Mouse (Mus musculus) forebrain, embryonic 12.5 days (tissue): ENCODE data around the gene Rnf222. TPM values are rescaled to one million over a fixed set of nuclear protein-coding genes. Genes with fewer than 3 reads are reported as not detected.
"Not testable (repeated sequence)": the region's sequence is repeated elsewhere in the genome, so short reads cannot be mapped to it uniquely, and the experiment has no call there.

Experiments used
- ATAC-seq: fragments of 200-750 bp; cut with Nextera tagmentation; 2 replicates; pipeline ENCODE4 v1.8.0; 2017; ENCODE audit warnings: moderate TSS enrichment; ENCODE audit not compliant: low FRiP score
- H3K27ac ChIP-seq: fragments of 300-500 bp; sonication (generic); 2 replicates; pipeline ENCODE4 v1.5.1; 2016; ENCODE audit warnings: mild to moderate bottlenecking
- H3K27me3 ChIP-seq: fragments of 300-500 bp; sonication (generic); 2 replicates; pipeline ENCODE4 v1.6.1; 2016; ENCODE audit warnings: mild to moderate bottlenecking
- H3K36me3 ChIP-seq: fragments of 300-500 bp; sonication (generic); replicated peaks from 2 replicates; pipeline ENCODE4 v1.6.1; 2016; ENCODE audit warnings: mild to moderate bottlenecking
- H3K4me1 ChIP-seq: fragments of 300-500 bp; sonication (generic); 2 replicates; pipeline ENCODE4 v1.6.1; 2016
- H3K4me2 ChIP-seq: fragments of 300-500 bp; sonication (generic); 2 replicates; pipeline ENCODE4 v1.6.1; 2016; ENCODE audit warnings: mild to moderate bottlenecking, moderate library complexity
- H3K4me3 ChIP-seq: fragments of 300-500 bp; sonication (generic); replicated peaks from 2 replicates; pipeline ENCODE4 v1.5.1; 2016; ENCODE audit warnings: mild to moderate bottlenecking
- H3K9ac ChIP-seq: fragments of 300-500 bp; sonication (generic); 2 replicates; pipeline ENCODE4 v1.6.1; 2016; ENCODE audit warnings: mild to moderate bottlenecking
- H3K9me3 ChIP-seq: fragments of 300-500 bp; sonication (generic); 2 replicates; pipeline ENCODE4 v1.6.1; 2016
- WGBS: fragments of 180-500 bp; shearing (Covaris S2); methylation state at CpG from one replicate; pipeline ENCODE4 v1.1.7; 2016; 5-methylcytosine and 5-hydroxymethylcytosine counted together
- polyA plus RNA-seq: library from polyadenylated mRNA; unstranded; fragments of >200 nt; fragmentation: Nextera tagmentation; extraction: Ambion mirVana; gene quantifications from 2 replicates; pipeline ENCODE4 v1.2.1, GENCODE M21; 2016

The Rnf222 gene
- polyA plus RNA-seq, 1 experiment from 2014 or later: 0.06 TPM

DNA sequence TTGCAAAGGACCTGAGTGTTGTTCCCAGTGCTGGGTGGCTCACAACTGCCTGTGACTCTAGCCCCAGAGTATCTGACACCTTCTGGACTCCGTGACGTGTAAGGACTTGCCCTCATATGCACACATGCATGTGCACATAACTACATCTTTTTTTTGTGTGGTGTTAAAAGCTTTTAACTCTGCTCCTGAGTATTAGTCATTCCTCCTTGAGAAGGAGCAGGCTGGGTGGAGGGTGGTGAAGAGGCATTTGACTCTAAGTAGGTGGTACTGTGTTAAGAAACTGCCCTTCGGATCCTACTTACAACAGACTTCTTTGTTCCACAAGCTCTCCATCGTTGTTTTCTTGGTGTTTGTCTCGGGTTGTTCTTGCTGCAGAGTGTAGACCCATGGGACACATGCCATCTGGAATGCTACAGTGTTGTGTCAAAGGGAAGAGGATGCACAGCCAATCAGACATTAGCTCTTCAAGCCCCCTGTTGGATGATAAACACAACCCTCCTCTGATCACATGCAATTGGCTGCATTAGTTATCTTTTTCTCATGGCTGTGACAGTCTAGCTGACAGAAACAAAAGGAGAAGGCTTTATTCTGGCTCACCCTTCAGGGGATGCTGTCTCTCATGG is 45.6 kb downstream of the Rnf222 start:
- H3K4me2 ChIP-seq: no peak overlapping the region
- ATAC-seq: no peak
- no peaks in the 10 kb centered on the region for H3K36me3 ChIP-seq
- peak overlapping the region; percentile 31; the same call in 1 of the 2 replicates for H3K27ac ChIP-seq
- no peaks in the 10 kb centered on the region for H3K27me3 ChIP-seq
- H3K9me3 ChIP-seq: no peaks in the 10 kb centered on the region
- H3K4me3 ChIP-seq: no peak overlapping the region
- WGBS: 73% methylated on average over 5 of the region's 5 CpGs
- H3K4me1 ChIP-seq: no peaks in the 10 kb centered on the region
- no peak overlapping the region for H3K9ac ChIP-seq

DNA sequence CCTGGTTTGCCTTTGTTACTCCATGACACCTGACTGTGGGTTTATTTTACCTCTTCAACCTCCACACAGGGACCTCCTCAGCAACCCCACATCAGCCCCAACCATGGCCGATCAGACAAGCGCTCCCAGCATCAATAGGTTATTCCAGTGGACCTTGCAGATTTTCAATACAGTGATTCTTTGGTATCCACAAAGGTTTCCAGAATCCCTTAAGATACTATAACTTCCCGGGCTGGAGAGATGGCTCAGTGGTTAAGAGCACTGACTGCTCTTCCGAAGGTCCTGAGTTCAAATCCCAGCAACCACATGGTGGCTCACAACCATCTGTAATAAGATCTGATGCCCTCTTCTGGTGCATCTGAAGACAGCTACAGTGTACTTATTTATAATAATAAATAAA is 48.6 kb downstream of the Rnf222 start:
- WGBS: 93% methylated on average over 4 of the region's 4 CpGs
- H3K36me3 ChIP-seq, H3K4me3 ChIP-seq, H3K9me3 ChIP-seq, H3K4me2 ChIP-seq, ATAC-seq, H3K27ac ChIP-seq, H3K4me1 ChIP-seq, H3K27me3 ChIP-seq, H3K9ac ChIP-seq: not testable (repeated sequence)

DNA sequence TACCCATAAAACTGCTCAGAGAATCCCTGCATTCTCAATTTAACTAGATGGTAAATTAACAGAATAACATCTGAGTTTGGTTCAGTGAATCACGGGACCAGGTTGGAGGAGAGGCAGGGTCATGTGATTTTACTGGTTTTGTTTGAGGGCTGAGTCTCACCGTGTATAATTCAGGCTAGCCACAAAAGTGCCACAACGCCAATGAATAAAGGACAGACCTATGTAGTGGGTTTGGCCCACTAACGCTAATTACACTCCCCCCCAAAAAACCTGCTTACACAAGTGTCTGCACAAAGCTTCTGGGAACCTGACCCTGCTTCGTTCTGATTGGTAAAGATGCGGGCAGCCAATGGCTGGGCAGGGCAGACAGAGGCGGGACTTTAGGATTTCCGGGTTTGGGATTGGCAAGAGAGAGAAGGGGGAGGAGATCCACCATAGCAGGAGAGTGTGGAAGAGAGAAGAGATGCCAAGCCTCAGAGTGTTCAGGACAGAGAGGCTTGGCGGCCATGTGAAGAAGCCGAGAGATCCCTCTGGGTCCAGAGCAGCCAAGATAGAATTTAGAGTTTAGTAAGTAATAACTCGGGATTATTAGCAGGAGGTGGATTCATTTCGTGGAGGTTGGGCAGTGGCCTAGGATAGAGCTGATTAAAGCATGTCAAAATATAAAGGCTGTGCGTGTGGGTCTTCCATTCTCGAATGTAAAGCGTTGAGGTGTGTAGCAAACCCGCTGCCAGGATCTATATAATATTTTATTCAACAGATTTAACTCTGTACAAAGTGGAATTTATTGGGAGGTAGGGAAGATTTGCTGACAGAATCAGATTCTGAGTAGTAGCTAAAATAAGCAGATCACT is 51.3 kb downstream of the Rnf222 start:
- Histone ChIP-seq H3K27ac (peak overlapping the region; percentile 84), H3K36me3 (no peaks in the 10 kb centered on the region), H3K4me2 (peak overlapping the region; percentile 57), H3K27me3 (no peaks in the 10 kb centered on the region), H3K9ac (peak overlapping the region; percentile 62), H3K9me3 (no peaks in the 10 kb centered on the region), H3K4me3 (peak overlapping the region; percentile 48), H3K4me1 (peaks cover 6% of the 10 kb centered on the region)
- 2% methylated on average over 16 of the region's 16 CpGs for WGBS
- peak; percentile 100 for ATAC-seq

DNA sequence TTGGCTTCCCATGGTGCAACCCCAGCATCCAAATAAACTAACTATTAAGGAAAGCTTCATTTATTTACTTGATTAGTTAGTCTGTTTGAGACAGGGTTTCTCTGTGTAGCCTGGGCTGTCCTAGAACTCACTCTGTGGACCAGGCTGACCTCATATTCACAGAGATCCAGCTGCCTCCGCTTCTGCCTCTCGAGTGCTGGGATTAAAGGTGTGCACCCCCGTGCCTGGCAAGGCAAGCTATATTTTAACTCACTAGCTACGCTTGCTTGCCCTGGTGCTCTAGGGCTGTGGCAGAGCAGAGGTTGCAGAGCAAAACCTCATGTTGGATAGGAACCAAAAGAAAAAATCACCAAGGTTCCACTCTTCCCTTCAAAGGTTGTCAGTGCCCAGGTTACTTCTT is 52.2 kb downstream of the Rnf222 start:
- peaks cover 6% of the 10 kb centered on the region for H3K4me1 ChIP-seq
- H3K27me3 ChIP-seq: no peaks in the 10 kb centered on the region
- no peaks in the 10 kb centered on the region for H3K36me3 ChIP-seq
- no peak overlapping the region for H3K27ac ChIP-seq
- 73% methylated on average over 4 of the region's 4 CpGs for WGBS
- ATAC-seq: no peak
- no peaks in the 10 kb centered on the region for H3K9me3 ChIP-seq
- H3K4me3 ChIP-seq: peak overlapping the region; percentile 48
- peak overlapping the region; percentile 62 for H3K9ac ChIP-seq
- H3K4me2 ChIP-seq: peak overlapping the region; percentile 57

DNA sequence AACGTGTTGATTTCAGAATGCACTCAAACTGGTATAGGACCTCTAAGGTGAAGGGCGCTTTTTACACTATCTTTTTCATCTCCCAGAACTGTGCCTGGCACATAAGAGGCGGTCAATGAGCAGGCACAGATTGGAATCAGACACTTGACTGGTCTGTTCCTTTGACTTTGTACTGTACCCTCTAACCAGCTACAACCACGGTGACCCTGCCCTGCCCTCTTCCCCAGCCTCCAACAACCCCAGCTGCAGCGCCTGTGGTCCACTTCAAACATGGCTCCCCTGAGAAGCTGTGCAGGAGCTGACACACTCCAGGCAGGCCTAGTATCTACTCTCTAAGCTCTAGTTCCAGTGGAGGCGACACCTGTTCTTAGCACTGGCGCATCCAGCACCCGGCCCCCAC is 54.4 kb downstream of the Rnf222 start:
- Histone ChIP-seq H3K36me3 (no peaks in the 10 kb centered on the region), H3K27ac (no peak overlapping the region), H3K27me3 (peaks cover 21% of the 10 kb centered on the region), H3K4me2 (no peak overlapping the region), H3K4me3 (no peak overlapping the region), H3K4me1 (peaks cover 6% of the 10 kb centered on the region), H3K9ac (no peak overlapping the region), H3K9me3 (no peaks in the 10 kb centered on the region)
- no peak for ATAC-seq
- WGBS: 88% methylated on average over 8 of the region's 8 CpGs

DNA sequence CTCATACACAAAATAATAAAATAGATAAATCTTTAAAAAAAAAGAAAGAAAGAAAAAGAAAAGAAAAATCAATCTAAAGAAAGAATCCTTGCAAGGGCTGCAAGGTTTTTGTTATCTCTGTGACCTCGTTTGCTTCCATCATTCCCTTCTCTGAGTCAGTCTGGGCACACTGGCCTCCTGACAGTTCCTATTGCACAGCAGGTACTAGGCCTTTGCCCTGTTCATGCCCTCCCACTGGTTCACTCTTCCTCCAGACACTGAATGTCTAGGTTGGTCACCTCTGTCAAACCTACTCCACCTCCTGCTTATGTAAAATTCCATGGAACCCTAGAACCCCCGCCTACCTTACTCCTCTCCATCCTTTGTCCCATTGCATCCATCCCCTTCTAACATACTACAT is 56.9 kb downstream of the Rnf222 start:
- no peak for ATAC-seq
- no peaks in the 10 kb centered on the region for H3K9me3 ChIP-seq
- peaks cover 5% of the 10 kb centered on the region for H3K4me1 ChIP-seq

More for the DNA sequence above, 56.9 kb downstream of the Rnf222 start:
- Histone ChIP-seq H3K27ac (no peak overlapping the region), H3K4me2 (no peak overlapping the region), H3K27me3 (peaks cover 24% of the 10 kb centered on the region), H3K36me3 (no peaks in the 10 kb centered on the region), H3K4me3 (no peak overlapping the region), H3K9ac (no peak overlapping the region)
- 76% methylated on average over 2 of the region's 2 CpGs for WGBS

Other genes starting within 250 kb of the Rnf222 start
- 174 and 185 TPM in 2 replicates for gene Myh10, start 197.0 kb upstream of the Rnf222 start, polyA plus RNA-seq
- 58.3 and 61.3 TPM in 2 replicates for gene Ndel1, start 16.7 kb upstream of the Rnf222 start, polyA plus RNA-seq
- gene Rpl26, start 13.0 kb downstream of the Rnf222 start, polyA plus RNA-seq: 781 and 837 TPM in 2 replicates
- 0.18 and 0.54 TPM in 2 replicates for gene Odf4, start 38.5 kb downstream of the Rnf222 start, polyA plus RNA-seq
- 5.6 and 6.4 TPM in 2 replicates for gene Arhgef15, start 68.9 kb downstream of the Rnf222 start, polyA plus RNA-seq
- gene Slc25a35, start 79.6 kb downstream of the Rnf222 start, polyA plus RNA-seq: 2.1 and 2.6 TPM in 2 replicates
- 54.1 and 57.8 TPM in 2 replicates for gene Rangrf, start 86.6 kb downstream of the Rnf222 start, polyA plus RNA-seq
- gene Pfas, start 119.9 kb downstream of the Rnf222 start, polyA plus RNA-seq: 35.4 and 40.4 TPM in 2 replicates
- gene Ctc1, start 127.4 kb downstream of the Rnf222 start, polyA plus RNA-seq: 71.0 and 81.5 TPM in 2 replicates
- gene Aurkb, start 157.1 kb downstream of the Rnf222 start, polyA plus RNA-seq: 163 and 169 TPM in 2 replicates
- gene Borcs6, start 171.2 kb downstream of the Rnf222 start, polyA plus RNA-seq: 7.4 and 11.1 TPM in 2 replicates
- 53.4 and 56.9 TPM in 2 replicates for gene Tmem107, start 182.3 kb downstream of the Rnf222 start, polyA plus RNA-seq
- 103 and 121 TPM in 2 replicates for gene Vamp2, start 199.9 kb downstream of the Rnf222 start, polyA plus RNA-seq
- 7.8 and 12.3 TPM in 2 replicates for gene Per1, start 206.7 kb downstream of the Rnf222 start, polyA plus RNA-seq
- 0.31 and 0.43 TPM in 2 replicates for gene Hes7, start 231.9 kb downstream of the Rnf222 start, polyA plus RNA-seq
- gene 9130213A22Rik, start 234.0 kb downstream of the Rnf222 start, polyA plus RNA-seq: 0.11 TPM in 1 of 2 replicates, not detected in the other
- gene Aloxe3, start 237.3 kb downstream of the Rnf222 start, polyA plus RNA-seq: 0.19 and 0.55 TPM in 2 replicates